Mouse (Mus musculus): ENCODE measurements around the gene Stmn1. TPM values are rescaled to one million over a fixed set of nuclear protein-coding genes. Genes with fewer than 3 reads are reported as not detected.

Gene Stmn1
- polyA plus RNA-seq, 1 experiment: 293 TPM

DNA sequence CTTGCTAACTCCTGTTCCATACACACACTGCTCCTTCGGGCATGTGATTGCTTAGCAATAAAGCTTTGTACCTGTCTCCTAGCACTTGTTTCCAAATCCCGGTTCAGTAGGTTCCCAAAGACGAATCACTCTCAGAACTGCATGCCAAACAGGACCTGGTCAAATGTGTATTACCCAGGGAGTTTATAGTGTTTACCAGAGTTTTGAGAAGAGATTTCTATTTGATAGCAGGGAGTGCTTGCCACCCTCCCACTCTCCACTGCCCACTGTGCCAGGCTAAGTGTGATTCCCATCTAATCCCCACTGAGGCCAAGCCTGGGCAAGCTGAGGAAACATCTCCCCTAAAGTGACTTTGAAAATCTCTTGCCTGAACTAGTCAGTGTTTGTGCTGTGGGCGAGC lies 25.9 kb upstream of the Stmn1 start:
- Histone ChIP-seq H3K4me3 (ENCODE audit: insufficient read depth, low read length) (no peak overlapping the region), H3K27ac (ENCODE audit: insufficient read depth, low read length) (no peak overlapping the region), H3K4me1 (ENCODE audit: control insufficient read depth, insufficient read depth, low read length) (no peaks in the 10 kb centered on the region)
- TF ChIP-seq CTCF (IDR thresholded peaks at IDR 0.05; ENCODE audit: borderline replicate concordance, insufficient read depth, low read length) (no peak), POLR2A (IDR thresholded peaks at IDR 0.05; ENCODE audit: low read depth, low read length) (no peak)

DNA sequence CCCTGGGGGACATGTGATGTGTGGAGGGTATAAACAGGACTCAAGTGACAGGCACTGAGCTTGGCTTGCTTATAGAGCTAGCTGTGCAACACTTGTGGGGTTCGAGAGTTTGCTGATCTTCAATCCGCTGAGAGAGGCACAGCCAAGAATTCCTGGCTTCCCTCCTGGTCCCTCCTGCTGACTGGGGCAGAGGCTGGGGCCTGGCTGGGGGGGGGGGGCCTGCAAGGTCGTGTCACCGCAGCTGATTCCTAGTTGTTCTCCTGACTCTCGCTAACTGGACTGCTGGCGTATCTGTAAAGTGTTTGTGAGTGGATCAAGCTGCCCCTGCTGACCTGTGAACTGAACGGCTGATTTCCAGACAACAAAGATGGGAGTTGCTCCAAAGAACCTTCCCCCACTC lies 24.5 kb upstream of the Stmn1 start:
- no peak for TF ChIP-seq CTCF (IDR thresholded peaks at IDR 0.05; ENCODE audit: borderline replicate concordance, insufficient read depth, low read length)
- TF ChIP-seq POLR2A (IDR thresholded peaks at IDR 0.05; ENCODE audit: low read depth, low read length): no peak
- Histone ChIP-seq H3K27ac (ENCODE audit: insufficient read depth, low read length) (no peak overlapping the region), H3K4me3 (ENCODE audit: insufficient read depth, low read length) (no peak overlapping the region)

GRCm38 (mm10) chr4:134444949-134445348 lies 23.2 kb upstream of the Stmn1 start:
- H3K4me1 ChIP-seq (ENCODE audit: control insufficient read depth, insufficient read depth, low read length): no peaks in the 10 kb centered on the region
- no peak overlapping the region for H3K4me3 ChIP-seq (ENCODE audit: insufficient read depth, low read length)
- no peak for TF ChIP-seq CTCF (IDR thresholded peaks at IDR 0.05; ENCODE audit: borderline replicate concordance, insufficient read depth, low read length)
- TF ChIP-seq POLR2A (IDR thresholded peaks at IDR 0.05; ENCODE audit: low read depth, low read length): no peak
- H3K27ac ChIP-seq (ENCODE audit: insufficient read depth, low read length): no peak overlapping the region

More for the DNA sequence above, 24.5 kb upstream of the Stmn1 start:
- no peaks in the 10 kb centered on the region for H3K4me1 ChIP-seq (ENCODE audit: control insufficient read depth, insufficient read depth, low read length)

DNA sequence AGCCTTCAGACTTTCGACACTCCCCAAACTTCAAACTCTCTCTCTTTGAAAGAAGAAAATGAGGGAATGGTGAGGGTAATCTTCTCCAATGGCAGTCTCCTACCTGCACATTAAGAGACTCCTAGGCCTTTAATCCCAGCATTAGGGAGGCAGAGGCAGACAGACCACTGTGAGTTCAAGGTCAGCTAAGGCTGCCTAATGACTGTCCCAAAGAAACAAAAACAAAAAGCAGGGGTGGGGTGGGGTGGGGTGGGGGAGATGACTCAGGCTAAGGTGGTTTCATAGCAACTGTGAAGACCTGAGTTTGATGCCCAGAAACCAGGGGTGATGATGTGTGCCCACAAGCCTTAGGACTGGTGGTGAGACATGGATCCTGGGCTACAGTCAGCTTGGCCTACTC lies 22.6 kb upstream of the Stmn1 start:
- TF ChIP-seq CTCF (IDR thresholded peaks at IDR 0.05; ENCODE audit: borderline replicate concordance, insufficient read depth, low read length) (no peak), POLR2A (IDR thresholded peaks at IDR 0.05; ENCODE audit: low read depth, low read length) (no peak)
- Histone ChIP-seq H3K27ac (ENCODE audit: insufficient read depth, low read length) (no peak overlapping the region), H3K4me1 (ENCODE audit: control insufficient read depth, insufficient read depth, low read length) (no peaks in the 10 kb centered on the region), H3K4me3 (ENCODE audit: insufficient read depth, low read length) (no peak overlapping the region)

- no peak overlapping the region for H3K4me3 ChIP-seq (ENCODE audit: insufficient read depth, low read length)
- no peaks in the 10 kb centered on the region for H3K4me1 ChIP-seq (ENCODE audit: control insufficient read depth, insufficient read depth, low read length)
- H3K27ac ChIP-seq (ENCODE audit: insufficient read depth, low read length): no peak overlapping the region
- no peak for TF ChIP-seq CTCF (IDR thresholded peaks at IDR 0.05; ENCODE audit: borderline replicate concordance, insufficient read depth, low read length)
- no peak for TF ChIP-seq POLR2A (IDR thresholded peaks at IDR 0.05; ENCODE audit: low read depth, low read length)
Observed at GRCm38 (mm10) chr4:134447966-134448365, 20.2 kb upstream of the Stmn1 start.

GRCm38 (mm10) chr4:134449595-134450391 lies 18.3 kb upstream of the Stmn1 start:
- Histone ChIP-seq H3K4me3 (ENCODE audit: insufficient read depth, low read length) (no peak overlapping the region), H3K27ac (ENCODE audit: insufficient read depth, low read length) (no peak overlapping the region), H3K4me1 (ENCODE audit: control insufficient read depth, insufficient read depth, low read length) (no peaks in the 10 kb centered on the region)
- TF ChIP-seq CTCF (IDR thresholded peaks at IDR 0.05; ENCODE audit: borderline replicate concordance, insufficient read depth, low read length) (no peak), POLR2A (IDR thresholded peaks at IDR 0.05; ENCODE audit: low read depth, low read length) (no peak)

DNA sequence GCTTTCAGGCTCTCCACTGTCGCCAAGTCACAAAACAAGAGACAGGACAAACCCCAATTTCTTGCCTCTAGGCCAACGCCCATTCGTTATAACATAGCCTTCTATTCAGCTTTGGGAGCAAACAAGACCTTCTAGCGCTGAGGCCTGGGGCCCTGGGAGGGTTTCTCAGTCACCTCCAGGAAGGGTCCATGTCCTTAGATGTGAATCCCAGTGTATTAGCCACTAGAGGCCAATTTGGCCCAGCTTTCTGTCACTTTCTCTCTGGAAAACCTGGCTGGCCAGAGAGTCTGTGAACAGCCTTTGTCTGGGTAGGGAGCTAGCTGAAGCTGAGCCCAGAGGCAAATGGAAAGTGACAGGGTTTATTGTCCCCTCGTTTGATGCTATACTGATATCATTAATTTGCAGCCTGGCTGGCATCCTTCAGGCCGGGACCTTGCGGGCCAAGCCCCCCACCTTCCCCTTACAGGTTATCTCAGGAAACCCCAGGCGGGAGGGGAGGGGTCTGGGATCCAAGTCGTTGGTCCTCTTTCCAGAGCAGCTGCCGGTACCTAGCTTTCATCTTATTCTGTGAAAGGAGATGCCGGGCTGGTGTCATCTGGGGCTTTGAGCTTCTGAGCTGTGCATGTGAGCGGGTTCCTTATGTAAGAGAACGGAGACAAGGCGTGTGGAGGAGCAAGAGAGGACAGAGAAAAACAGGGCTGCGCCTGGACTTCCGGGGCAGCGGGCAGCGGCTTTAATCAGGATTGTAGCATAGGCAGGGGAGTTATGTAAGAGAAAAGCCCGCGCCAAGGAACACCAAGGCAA lies 17.5 kb upstream of the Stmn1 start:
- no peak overlapping the region for H3K4me3 ChIP-seq (ENCODE audit: insufficient read depth, low read length)
- no peaks in the 10 kb centered on the region for H3K4me1 ChIP-seq (ENCODE audit: control insufficient read depth, insufficient read depth, low read length)
- H3K27ac ChIP-seq (ENCODE audit: insufficient read depth, low read length): no peak overlapping the region
- no peak for TF ChIP-seq POLR2A (IDR thresholded peaks at IDR 0.05; ENCODE audit: low read depth, low read length)

DNA sequence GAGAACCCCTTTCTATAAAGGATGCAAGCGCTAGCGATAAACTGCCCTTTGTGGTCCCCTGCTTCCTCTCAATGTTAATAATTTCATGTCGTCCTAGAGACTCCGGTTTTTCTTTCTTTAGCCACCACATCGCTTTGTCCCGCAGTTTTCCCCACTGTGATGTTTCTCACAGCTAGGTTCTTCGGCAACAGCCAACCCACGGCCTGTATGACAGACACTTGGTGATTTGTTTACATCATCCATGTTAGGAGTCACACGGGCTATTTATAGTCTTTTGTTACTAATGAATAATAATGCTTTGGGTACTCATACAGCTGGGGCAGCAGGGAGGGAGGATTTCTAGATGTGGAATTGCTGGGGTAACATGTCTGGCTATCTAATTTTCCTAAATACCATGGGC lies 16.6 kb upstream of the Stmn1 start:
- Histone ChIP-seq H3K27ac (ENCODE audit: insufficient read depth, low read length) (no peak overlapping the region), H3K4me1 (ENCODE audit: control insufficient read depth, insufficient read depth, low read length) (no peaks in the 10 kb centered on the region), H3K4me3 (ENCODE audit: insufficient read depth, low read length) (no peak overlapping the region)
- TF ChIP-seq CTCF (IDR thresholded peaks at IDR 0.05; ENCODE audit: borderline replicate concordance, insufficient read depth, low read length): no peak
- no peak for TF ChIP-seq POLR2A (IDR thresholded peaks at IDR 0.05; ENCODE audit: low read depth, low read length)

DNA sequence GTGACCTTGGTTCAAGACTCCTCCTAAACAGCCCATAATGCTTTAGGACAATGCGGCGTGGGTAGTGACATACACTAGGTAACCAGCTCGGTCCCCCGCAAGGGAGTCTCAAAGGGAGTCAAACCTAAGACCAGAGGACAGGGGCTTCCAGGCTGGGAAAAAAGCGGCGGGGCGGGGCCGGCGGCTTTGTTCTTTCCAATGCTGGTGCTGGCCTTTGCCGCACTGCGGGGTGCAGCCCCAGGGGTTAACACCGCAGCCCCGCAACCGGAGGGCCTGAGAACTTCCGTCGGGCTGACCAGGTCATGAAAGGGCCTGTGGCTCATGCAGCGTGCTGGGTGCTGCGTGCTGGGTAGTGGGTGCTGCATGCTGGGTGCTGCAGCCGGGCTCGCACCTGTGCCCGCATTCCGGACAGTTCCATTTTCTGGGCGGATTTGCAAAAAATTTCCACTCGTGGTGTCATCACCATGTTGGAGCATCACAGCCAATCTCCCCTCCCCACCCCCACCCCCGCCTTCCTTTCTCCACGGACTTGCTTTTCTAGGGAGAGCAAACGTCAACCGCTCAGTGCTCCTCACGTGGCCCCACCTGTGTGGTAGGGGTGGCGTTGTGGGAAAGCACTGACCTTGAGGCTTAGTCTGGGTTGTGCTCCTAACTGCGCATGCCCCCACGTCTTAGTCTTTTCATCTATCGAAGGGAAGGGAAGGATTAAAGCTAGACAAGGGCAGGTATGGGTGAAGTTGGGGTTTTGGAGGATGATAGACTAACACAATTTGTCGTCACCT lies 14.3 kb upstream of the Stmn1 start:
- no peaks in the 10 kb centered on the region for H3K4me1 ChIP-seq (ENCODE audit: control insufficient read depth, insufficient read depth, low read length)
- no peak overlapping the region for H3K27ac ChIP-seq (ENCODE audit: insufficient read depth, low read length)
- no peak for TF ChIP-seq POLR2A (IDR thresholded peaks at IDR 0.05; ENCODE audit: low read depth, low read length)
- TF ChIP-seq CTCF (IDR thresholded peaks at IDR 0.05; ENCODE audit: borderline replicate concordance, insufficient read depth, low read length): no peak
- no peak overlapping the region for H3K4me3 ChIP-seq (ENCODE audit: insufficient read depth, low read length)
